Mouse (Mus musculus) urinary bladder, postnatal 36 days (tissue): ENCODE data around the gene Ywhaq.

ENCODE experiments used
- DNase-seq, 2 experiments: peaks; one replicate each; pipeline ENCODE4 v3.0.0; 2022; ENCODE audit warnings: low spot score in 2 of 2, mixed read lengths in 1 of 2

Ywhaq gene

GRCm38 (mm10) chr12:21417100-21418070, at the start of gene Ywhaq:
TSS of gene Ywhaq (minus strand) at chr12:21417637.
- peak; percentile 88 to 95 for DNase-seq

GRCm38 (mm10) chr12:21463448-21463891, 46.0 kb upstream of the Ywhaq start:
- DNase-seq, result no peak

GRCm38 (mm10) chr12:21462658-21463057, 45.2 kb upstream of the Ywhaq start:
- DNase-seq, result no peak

- DNase-seq, result no peak
Observed at GRCm38 (mm10) chr12:21459681-21460080, 42.2 kb upstream of the Ywhaq start.

- no peak for DNase-seq
Observed at GRCm38 (mm10) chr12:21456021-21456420, 38.6 kb upstream of the Ywhaq start.

GRCm38 (mm10) chr12:21451752-21452151, 34.3 kb upstream of the Ywhaq start:
- no peak for DNase-seq

GRCm38 (mm10) chr12:21451351-21451750, 33.9 kb upstream of the Ywhaq start:
- no peak for DNase-seq

GRCm38 (mm10) chr12:21443783-21444182, 26.3 kb upstream of the Ywhaq start:
- no peak for DNase-seq

GRCm38 (mm10) chr12:21441870-21442269, 24.4 kb upstream of the Ywhaq start:
- no peak for DNase-seq

- no peak for DNase-seq
Observed at GRCm38 (mm10) chr12:21439428-21439827, 22.0 kb upstream of the Ywhaq start.

GRCm38 (mm10) chr12:21438750-21439394, 21.4 kb upstream of the Ywhaq start:
- no peak for DNase-seq

GRCm38 (mm10) chr12:21438294-21438693, 20.9 kb upstream of the Ywhaq start:
- DNase-seq, result no peak

GRCm38 (mm10) chr12:21431950-21432349, 14.5 kb upstream of the Ywhaq start:
- no peak for DNase-seq

- no peak for DNase-seq
Observed at GRCm38 (mm10) chr12:21431039-21431438, 13.6 kb upstream of the Ywhaq start.

- no peak for DNase-seq
Observed at GRCm38 (mm10) chr12:21430140-21430539, 12.7 kb upstream of the Ywhaq start.

- no peak for DNase-seq
Observed at GRCm38 (mm10) chr12:21429021-21429420, 11.6 kb upstream of the Ywhaq start.

- peak; percentile 30 to 41 for DNase-seq
Observed at GRCm38 (mm10) chr12:21426065-21426940, 8.9 kb upstream of the Ywhaq start.

GRCm38 (mm10) chr12:21424683-21425082, 7.2 kb upstream of the Ywhaq start:
- DNase-seq, result no peak

GRCm38 (mm10) chr12:21418621-21419131, 1.2 kb upstream of the Ywhaq start:
- no peak for DNase-seq

GRCm38 (mm10) chr12:21418083-21418482, 646 bp upstream of the Ywhaq start:
- DNase-seq, result no peak

- DNase-seq, result no peak
Observed at GRCm38 (mm10) chr12:21416506-21416905, 931 bp downstream of the Ywhaq start.

GRCm38 (mm10) chr12:21410620-21411019, 6.8 kb downstream of the Ywhaq start:
- no peak for DNase-seq
